Comparison of ENCODE assay signal across 27 mouse cellular contexts in genomic region chr19:11727304-11727703, GRCm38 (mm10). TPM values are rescaled to one million over a fixed set of nuclear protein-coding genes. Genes with fewer than 3 reads are reported as not detected.
DNase-seq lines count a peak whose midpoint lies in the region; ATAC-seq and TF ChIP-seq lines count a peak whose summit lies in the region.
"Had no signal": no experiment of that assay in that cellular context is flagged by ENCODE, and none has a peak within 500 bp of the region (broad histone marks: within the 10 kb centered on the region; RNA-seq: fewer than 3 reads in every experiment).

No protein-coding gene starts in this region.

- no peaks in the 10 kb centered on the region for H3K27me3 ChIP-seq in stomach, embryonic 15.5 days (replicated peaks)
- H3K27me3 ChIP-seq in stomach, postnatal 0 days (ENCODE audit: control insufficient read depth, insufficient read depth, low read length), result no peaks in the 10 kb centered on the region
- no peaks in the 10 kb centered on the region for H3K27me3 ChIP-seq in liver, embryonic 11.5 days (replicated peaks; ENCODE audit: control insufficient read depth, insufficient read depth, low read length)
- H3K27me3 ChIP-seq in liver, embryonic 15.5 days, result no peaks in the 10 kb centered on the region
- H3K27me3 ChIP-seq: embryonic facial prominence, embryonic 12.5 days; forebrain, embryonic 13.5 days; heart, embryonic 13.5 days had no signal

- H3K4me2 ChIP-seq in stomach, embryonic 15.5 days, result no peak overlapping the region
- no peak overlapping the region for H3K4me2 ChIP-seq in stomach, postnatal 0 days (replicated peaks; ENCODE audit: low read depth)
- H3K4me2 ChIP-seq in liver, embryonic 11.5 days, result no peak overlapping the region
- 0 out of 2 replicates have a peak overlapping the region, but pooled peaks have one; percentile 5 for H3K4me2 ChIP-seq in liver, embryonic 15.5 days
- H3K4me2 ChIP-seq: embryonic facial prominence, embryonic 12.5 days; forebrain, embryonic 13.5 days; heart, embryonic 13.5 days; hindbrain, embryonic 14.5 days had no signal

- H3K4me3 ChIP-seq in stomach, embryonic 15.5 days (replicated peaks), result no peak overlapping the region
- no peak overlapping the region for H3K4me3 ChIP-seq in stomach, postnatal 0 days (ENCODE audit: low read depth, low read length)
- H3K4me3 ChIP-seq in liver, embryonic 11.5 days (ENCODE audit: low read depth, low read length), result no peak overlapping the region
- no peak overlapping the region for H3K4me3 ChIP-seq in liver, embryonic 15.5 days (replicated peaks)
- H3K4me3 ChIP-seq: embryonic facial prominence, embryonic 12.5 days; forebrain, embryonic 13.5 days; heart, embryonic 13.5 days had no signal

- H3K36me3 ChIP-seq in stomach, embryonic 15.5 days, result no peaks in the 10 kb centered on the region
- H3K36me3 ChIP-seq in stomach, postnatal 0 days (ENCODE audit: control insufficient read depth, insufficient read depth, low read length), result no peaks in the 10 kb centered on the region
- H3K36me3 ChIP-seq in liver, embryonic 11.5 days (ENCODE audit: control insufficient read depth, insufficient read depth, low read length), result no peaks in the 10 kb centered on the region
- no peaks in the 10 kb centered on the region for H3K36me3 ChIP-seq in liver, embryonic 15.5 days (replicated peaks)
- H3K36me3 ChIP-seq: embryonic facial prominence, embryonic 12.5 days; G1E; heart, embryonic 13.5 days had no signal

- no peaks in the 10 kb centered on the region for H3K9me3 ChIP-seq in stomach, embryonic 15.5 days
- no peaks in the 10 kb centered on the region for H3K9me3 ChIP-seq in stomach, postnatal 0 days (ENCODE audit: control insufficient read depth, low read length)
- H3K9me3 ChIP-seq in liver, embryonic 11.5 days (ENCODE audit: control insufficient read depth, low read length), result no peaks in the 10 kb centered on the region
- no peaks in the 10 kb centered on the region for H3K9me3 ChIP-seq in liver, embryonic 15.5 days (replicated peaks)
- H3K9me3 ChIP-seq: embryonic facial prominence, embryonic 12.5 days; forebrain, embryonic 13.5 days; G1E; heart, embryonic 13.5 days had no signal

- ATAC-seq in stomach, embryonic 15.5 days (ENCODE audit: insufficient read depth, low FRiP score, low read depth), result peak; percentile 58; the same call in 1 of the 2 replicates
- no peak for ATAC-seq in stomach, postnatal 0 days (ENCODE audit: low FRiP score, low TSS enrichment)
- ATAC-seq in liver, embryonic 11.5 days (replicated peaks; ENCODE audit: low FRiP score), result peak; percentile 84
- ATAC-seq in liver, embryonic 15.5 days (ENCODE audit: insufficient read depth), result peak; percentile 75
- ATAC-seq in megakaryocyte-erythroid progenitor cell, adult 5-6 weeks (replicated peaks; ENCODE audit: low FRiP score, low TSS enrichment, poor library complexity, severe bottlenecking), result peak; percentile 82
- no peak for ATAC-seq in megakaryocyte, adult 5-6 weeks (ENCODE audit: poor library complexity, severe bottlenecking)
- ATAC-seq: CD4-positive, CD25-positive, alpha-beta regulatory T cell, adult 4 months; forebrain, embryonic 13.5 days; forebrain, postnatal 0 days had no signal

- DNase-seq in stomach, postnatal 0 days (ENCODE audit: low spot score), result no peak
- DNase-seq in liver, embryonic 11.5 days (ENCODE audit: low spot score), result no peak
- no peak for DNase-seq in heart, adult 9 months (ENCODE audit: low spot score in 2 of 2)
- no peak for DNase-seq in layer of hippocampus, postnatal 36 days
- DNase-seq: adrenal gland, postnatal 25 days; B cell, adult 2 months; cerebellum, adult 11 months; cerebellum, adult 8-10 months; cerebellum, postnatal 14 days; forebrain, postnatal 0 days; gastrocnemius, postnatal 14 days had no signal

- H3K9ac ChIP-seq in stomach, embryonic 15.5 days, result no peak overlapping the region
- no peak overlapping the region for H3K9ac ChIP-seq in stomach, postnatal 0 days (ENCODE audit: low read length)
- H3K9ac ChIP-seq in liver, embryonic 11.5 days (ENCODE audit: low read depth, low read length), result no peak overlapping the region
- H3K9ac ChIP-seq in liver, embryonic 15.5 days, result no peak overlapping the region
- H3K9ac ChIP-seq: embryonic facial prominence, embryonic 12.5 days; forebrain, embryonic 13.5 days; forebrain, postnatal 0 days; heart, embryonic 13.5 days; hindbrain, embryonic 14.5 days had no signal

- 88% methylated on average over 5 of the region's 5 CpGs for WGBS in stomach, embryonic 15.5 days
- 88% methylated on average over 5 of the region's 5 CpGs for WGBS in stomach, postnatal 0 days
- 72% methylated on average over 5 of the region's 5 CpGs for WGBS in liver, embryonic 11.5 days
- 18% methylated on average over 5 of the region's 5 CpGs for WGBS in liver, embryonic 15.5 days (ENCODE audit: insufficient replicate concordance)

- TF ChIP-seq CTCF in stomach, postnatal 0 days (IDR thresholded peaks at IDR 0.05; ENCODE audit: low read depth), result no peak

- no peak for TF ChIP-seq EP300 in stomach, postnatal 0 days (optimal IDR thresholded peaks at IDR 0.05)

- H3K27ac ChIP-seq in stomach, embryonic 15.5 days, result no peak overlapping the region
- no peak overlapping the region for H3K27ac ChIP-seq in stomach, postnatal 0 days (replicated peaks)
- peak overlapping the region; percentile 39; the same call in 1 of the 2 replicates for H3K27ac ChIP-seq in liver, embryonic 11.5 days (ENCODE audit: low read depth, low read length)
- H3K27ac ChIP-seq in liver, embryonic 15.5 days (replicated peaks), result peak overlapping the region; percentile 31; the same call in 1 of the 2 replicates
- H3K27ac ChIP-seq: embryonic facial prominence, embryonic 12.5 days; forebrain, embryonic 13.5 days; heart, embryonic 13.5 days; hindbrain, embryonic 14.5 days had no signal

- no peaks in the 10 kb centered on the region; the same call in 1 of the 2 replicates for H3K4me1 ChIP-seq in stomach, embryonic 15.5 days
- no peaks in the 10 kb centered on the region for H3K4me1 ChIP-seq in stomach, postnatal 0 days (replicated peaks; ENCODE audit: control insufficient read depth, insufficient read depth)
- 0 out of 2 replicates have a peak, but pooled peaks cover 3% of the 10 kb centered on the region for H3K4me1 ChIP-seq in liver, embryonic 11.5 days (replicated peaks; ENCODE audit: control insufficient read depth, insufficient read depth, low read length)
- H3K4me1 ChIP-seq in liver, embryonic 15.5 days (replicated peaks), result peaks cover 16% of the 10 kb centered on the region
- H3K4me1 ChIP-seq: embryonic facial prominence, embryonic 12.5 days; forebrain, embryonic 13.5 days; heart, embryonic 13.5 days had no signal

RNA-seq across cellular contexts. Expression of gene Gif, which starts 20.1 kb away (rescaled TPM):
- 1.4 and 4.0 TPM in 2 replicates for polyA plus RNA-seq in stomach, embryonic 15.5 days (2015; fragmentation: Nextera tagmentation; extraction: Ambion mirVana)
- 161 and 172 TPM in 2 replicates for polyA plus RNA-seq in stomach, postnatal 0 days (2015; fragmentation: Nextera tagmentation; extraction: Ambion mirVana)
- polyA plus RNA-seq in liver, embryonic 11.5 days (2014; fragmentation: Nextera tagmentation; extraction: Ambion mirVana), result not detected in 2 replicates
- not detected in 2 replicates for polyA plus RNA-seq in liver, embryonic 15.5 days (2015; fragmentation: Nextera tagmentation; extraction: Ambion mirVana)
- total RNA-seq in megakaryocyte-erythroid progenitor cell, adult 5-6 weeks (2014; fragmentation: Nextera tagmentation), result not detected in 2 replicates
- total RNA-seq in megakaryocyte-erythroid progenitor cell, adult 5-6 weeks (2017), result not detected in 2 replicates
- total RNA-seq in layer of hippocampus, postnatal 36 days (2021), result not detected
- total RNA-seq in megakaryocyte, adult 5-6 weeks (2015), result not detected in 2 replicates
- total RNA-seq in megakaryocyte, adult 5-6 weeks (2017), result not detected in 2 replicates
- total RNA-seq: adrenal gland, postnatal 25 days; forebrain, postnatal 0 days; G1E; gastrocnemius, adult 18-20 months; gastrocnemius, postnatal 14 days; granulocyte monocyte progenitor cell, adult 5-6 weeks; heart, adult 8-10 months; hematopoietic stem cell, adult 5-6 weeks had no signal
- polyA plus RNA-seq: CD4-positive, CD25-positive, alpha-beta regulatory T cell, adult 4 months; cortical plate, adult 2 months; embryonic facial prominence, embryonic 12.5 days; forebrain, embryonic 13.5 days; forebrain, postnatal 0 days; G1E; heart, embryonic 13.5 days; heart, postnatal 0 days; hindbrain, embryonic 14.5 days had no signal

RNA-seq across cellular contexts. Expression of gene Oosp3, which starts 30.4 kb away (rescaled TPM):
- polyA plus RNA-seq in stomach, embryonic 15.5 days (2015; fragmentation: Nextera tagmentation; extraction: Ambion mirVana), result not detected in 2 replicates
- polyA plus RNA-seq in stomach, postnatal 0 days (2015; fragmentation: Nextera tagmentation; extraction: Ambion mirVana), result not detected in 2 replicates
- not detected in 2 replicates for polyA plus RNA-seq in liver, embryonic 11.5 days (2014; fragmentation: Nextera tagmentation; extraction: Ambion mirVana)
- not detected in 2 replicates for polyA plus RNA-seq in liver, embryonic 15.5 days (2015; fragmentation: Nextera tagmentation; extraction: Ambion mirVana)
- total RNA-seq in megakaryocyte-erythroid progenitor cell, adult 5-6 weeks (2014; fragmentation: Nextera tagmentation), result not detected in 2 replicates
- not detected in 2 replicates for total RNA-seq in megakaryocyte-erythroid progenitor cell, adult 5-6 weeks (2017)
- total RNA-seq in layer of hippocampus, postnatal 36 days (2021), result not detected
- total RNA-seq in megakaryocyte, adult 5-6 weeks (2015), result not detected in 2 replicates
- total RNA-seq in megakaryocyte, adult 5-6 weeks (2017), result not detected in 2 replicates
- total RNA-seq: adrenal gland, postnatal 25 days; forebrain, postnatal 0 days; G1E; gastrocnemius, adult 18-20 months; gastrocnemius, postnatal 14 days; granulocyte monocyte progenitor cell, adult 5-6 weeks; heart, adult 8-10 months; hematopoietic stem cell, adult 5-6 weeks had no signal
- polyA plus RNA-seq: CD4-positive, CD25-positive, alpha-beta regulatory T cell, adult 4 months; cortical plate, adult 2 months; embryonic facial prominence, embryonic 12.5 days; forebrain, embryonic 13.5 days; forebrain, postnatal 0 days; G1E; heart, embryonic 13.5 days; heart, postnatal 0 days; hindbrain, embryonic 14.5 days had no signal

RNA-seq across cellular contexts. Expression of gene Oosp1, which starts 36.4 kb away (rescaled TPM):
- polyA plus RNA-seq in stomach, embryonic 15.5 days (2015; fragmentation: Nextera tagmentation; extraction: Ambion mirVana), result not detected in 2 replicates
- not detected in 2 replicates for polyA plus RNA-seq in stomach, postnatal 0 days (2015; fragmentation: Nextera tagmentation; extraction: Ambion mirVana)
- polyA plus RNA-seq in liver, embryonic 11.5 days (2014; fragmentation: Nextera tagmentation; extraction: Ambion mirVana), result not detected in 2 replicates
- polyA plus RNA-seq in liver, embryonic 15.5 days (2015; fragmentation: Nextera tagmentation; extraction: Ambion mirVana), result 0.14 TPM in 1 of 2 replicates, not detected in the other
- not detected in 2 replicates for total RNA-seq in megakaryocyte-erythroid progenitor cell, adult 5-6 weeks (2014; fragmentation: Nextera tagmentation)
- total RNA-seq in megakaryocyte-erythroid progenitor cell, adult 5-6 weeks (2017), result 3.4 TPM in 1 of 2 replicates, not detected in the other
- total RNA-seq in layer of hippocampus, postnatal 36 days (2021), result not detected
- total RNA-seq in megakaryocyte, adult 5-6 weeks (2015), result 0.16 and 0.67 TPM in 2 replicates
- 1.1 TPM in 1 of 2 replicates, not detected in the other for total RNA-seq in megakaryocyte, adult 5-6 weeks (2017)
- total RNA-seq: forebrain, postnatal 0 days; gastrocnemius, adult 18-20 months; gastrocnemius, postnatal 14 days; heart, adult 8-10 months had no signal
- polyA plus RNA-seq: CD4-positive, CD25-positive, alpha-beta regulatory T cell, adult 4 months; cortical plate, adult 2 months; embryonic facial prominence, embryonic 12.5 days; forebrain, embryonic 13.5 days; forebrain, postnatal 0 days; G1E; heart, embryonic 13.5 days; heart, postnatal 0 days; hindbrain, embryonic 14.5 days had no signal

RNA-seq across cellular contexts. Expression of gene Mrpl16, which starts 42.9 kb away (rescaled TPM):
- 52.2 and 53.5 TPM in 2 replicates for polyA plus RNA-seq in stomach, embryonic 15.5 days (2015; fragmentation: Nextera tagmentation; extraction: Ambion mirVana)
- polyA plus RNA-seq in stomach, postnatal 0 days (2015; fragmentation: Nextera tagmentation; extraction: Ambion mirVana), result 49.2 and 51.4 TPM in 2 replicates
- polyA plus RNA-seq in liver, embryonic 11.5 days (2014; fragmentation: Nextera tagmentation; extraction: Ambion mirVana), result 72.8 and 76.5 TPM in 2 replicates
- 28.0 and 33.6 TPM in 2 replicates for polyA plus RNA-seq in liver, embryonic 15.5 days (2015; fragmentation: Nextera tagmentation; extraction: Ambion mirVana)
- total RNA-seq in megakaryocyte-erythroid progenitor cell, adult 5-6 weeks (2014; fragmentation: Nextera tagmentation), result 73.6 and 85.5 TPM in 2 replicates
- 112 and 131 TPM in 2 replicates for total RNA-seq in megakaryocyte-erythroid progenitor cell, adult 5-6 weeks (2017)
- total RNA-seq in layer of hippocampus, postnatal 36 days (2021), result 10 to 100 TPM; 33.4 to 34.5 TPM
- total RNA-seq in megakaryocyte, adult 5-6 weeks (2015), result 34.2 and 38.7 TPM in 2 replicates
- total RNA-seq in megakaryocyte, adult 5-6 weeks (2017), result 50.3 and 50.5 TPM in 2 replicates

Comparison
In these comparisons a context has a peak if more than half of its experiments do, and no peak if none do; other contexts are left out.
1. ATAC-seq: peak in stomach, embryonic 15.5 days (single experiment), liver, embryonic 11.5 days (single experiment), liver, embryonic 15.5 days (single experiment) and megakaryocyte-erythroid progenitor cell, adult 5-6 weeks (single experiment); none in stomach, postnatal 0 days (single experiment) and megakaryocyte, adult 5-6 weeks (single experiment).
2. RNA of gene Gif, which starts 20.1 kb away (polyA plus RNA-seq): 161 to 172 TPM in stomach, postnatal 0 days; 1.4 to 4.0 TPM in stomach, embryonic 15.5 days, not detected in liver, embryonic 15.5 days and not detected in liver, embryonic 11.5 days; every median in the first group is over 10 times any median in the second.
3. H3K27ac ChIP-seq: peak in liver, embryonic 11.5 days (single experiment) and liver, embryonic 15.5 days (single experiment); none in stomach, embryonic 15.5 days (single experiment) and stomach, postnatal 0 days (single experiment).